In the genomic region with DNA sequence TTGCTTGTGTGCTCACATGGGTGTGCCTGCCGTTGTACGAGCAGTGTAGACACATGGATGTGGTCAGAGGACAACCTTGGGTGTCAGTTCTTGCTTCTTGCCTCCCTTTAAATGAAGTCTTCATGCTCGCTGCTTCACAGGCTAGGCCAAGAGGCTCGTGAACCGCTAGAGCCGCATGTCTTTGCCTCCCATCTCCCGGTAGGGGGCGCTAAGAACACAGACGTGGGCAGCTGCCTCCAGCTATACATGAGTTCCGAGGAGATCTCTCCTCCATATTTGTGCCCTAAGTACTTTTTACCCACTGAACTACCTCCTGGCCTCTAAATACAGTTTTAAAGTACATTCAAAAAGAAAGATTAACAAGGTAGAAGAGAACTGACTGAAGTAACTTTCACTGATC, we compare ENCODE assay signal across 8 mouse cellular contexts. TPM values are rescaled to one million over a fixed set of nuclear protein-coding genes. Genes with fewer than 3 reads are reported as not detected.
DNase-seq lines count a peak whose midpoint lies in the region; ATAC-seq and TF ChIP-seq lines count a peak whose summit lies in the region.

No protein-coding gene starts in this region.

- H3K79me3 ChIP-seq in C2C12 (ENCODE audit: low read depth), result no peaks in the 10 kb centered on the region

- ATAC-seq in kidney, embryonic 15.5 days (replicated peaks; ENCODE audit: low FRiP score), result peak; percentile 83
- 0 out of 2 replicates have a peak, but pooled peaks have one; percentile 44 for ATAC-seq in limb, embryonic 15.5 days (ENCODE audit: insufficient number of reproducible peaks, low FRiP score, low TSS enrichment, low read depth)
- ATAC-seq in neural tube, embryonic 11.5 days (ENCODE audit: insufficient read depth, low FRiP score, low TSS enrichment), result no peak
- ATAC-seq in stomach, postnatal 0 days (ENCODE audit: low FRiP score, low TSS enrichment), result peak; percentile 85

- peak overlapping the region; percentile 5; the same call in 1 of the 2 replicates for H3K4me2 ChIP-seq in kidney, embryonic 15.5 days
- H3K4me2 ChIP-seq in limb, embryonic 15.5 days, result no peak overlapping the region
- no peak overlapping the region for H3K4me2 ChIP-seq in neural tube, embryonic 11.5 days (ENCODE audit: low read depth)
- no peak overlapping the region for H3K4me2 ChIP-seq in stomach, postnatal 0 days (replicated peaks; ENCODE audit: low read depth)

- H3K27ac ChIP-seq in embryonic facial prominence, embryonic 10.5 days (replicated peaks), result no peak overlapping the region
- H3K27ac ChIP-seq in heart, adult 2 months, result no peak overlapping the region
- H3K27ac ChIP-seq in kidney, embryonic 15.5 days, result no peak overlapping the region
- no peak overlapping the region for H3K27ac ChIP-seq in limb, embryonic 15.5 days
- H3K27ac ChIP-seq in neural tube, embryonic 11.5 days (ENCODE audit: low read depth, low read length), result no peak overlapping the region
- no peak overlapping the region for H3K27ac ChIP-seq in stomach, postnatal 0 days (replicated peaks)

- no peak overlapping the region for H3K4me3 ChIP-seq in C2C12 (ENCODE audit: insufficient read depth, poor library complexity, severe bottlenecking)
- H3K4me3 ChIP-seq in embryonic facial prominence, embryonic 10.5 days, result no peak overlapping the region
- H3K4me3 ChIP-seq in heart, adult 2 months, result no peak overlapping the region
- H3K4me3 ChIP-seq in kidney, embryonic 15.5 days (replicated peaks), result no peak overlapping the region
- H3K4me3 ChIP-seq in limb, embryonic 15.5 days, result no peak overlapping the region
- no peak overlapping the region for H3K4me3 ChIP-seq in neural tube, embryonic 11.5 days (ENCODE audit: low read depth, low read length)
- H3K4me3 ChIP-seq in stomach, postnatal 0 days (ENCODE audit: low read depth, low read length), result no peak overlapping the region

- H3K9me3 ChIP-seq in embryonic facial prominence, embryonic 10.5 days, result no peaks in the 10 kb centered on the region
- no peaks in the 10 kb centered on the region for H3K9me3 ChIP-seq in kidney, embryonic 15.5 days (replicated peaks)
- H3K9me3 ChIP-seq in limb, embryonic 15.5 days, result no peaks in the 10 kb centered on the region
- no peaks in the 10 kb centered on the region for H3K9me3 ChIP-seq in neural tube, embryonic 11.5 days (ENCODE audit: control insufficient read depth, low read length)
- H3K9me3 ChIP-seq in stomach, postnatal 0 days (ENCODE audit: control insufficient read depth, low read length), result no peaks in the 10 kb centered on the region

- peak; percentile 75; the same call in 1 of the 2 replicates for TF ChIP-seq EP300 in heart, adult 2 months (IDR thresholded peaks at IDR 0.05; ENCODE audit: insufficient read depth, low read depth, low read length)
- no peak for TF ChIP-seq EP300 in stomach, postnatal 0 days (optimal IDR thresholded peaks at IDR 0.05)

- H3ac ChIP-seq in C2C12 (ENCODE audit: control insufficient read depth, insufficient read length, low read depth), result no peak overlapping the region

- intact Hi-C loops in heart, adult 2 months (cut with DNase I), result loop anchor here (1.0 to 10.0 kb wide), 2 partner anchors 236 to 644 kb away; no protein-coding TSS in a partner anchor

- peak; percentile 84 for DNase-seq in adrenal gland, postnatal 25 days
- peak; percentile 84 for DNase-seq in embryonic facial prominence, embryonic 10.5 days (ENCODE audit: low spot score)
- peak; percentile 73 to 74 for DNase-seq in heart, adult 2 months
- peak; percentile 83 for DNase-seq in neural tube, embryonic 11.5 days (ENCODE audit: low spot score)
- peak; percentile 85 for DNase-seq in stomach, postnatal 0 days (ENCODE audit: low spot score)

- 11% methylated on average over 10 of the region's 10 CpGs for WGBS in embryonic facial prominence, embryonic 10.5 days
- WGBS in heart, adult 2 months, result 10% methylated on average over 10 of the region's 10 CpGs
- 7% methylated on average over 10 of the region's 10 CpGs for WGBS in kidney, embryonic 15.5 days
- WGBS in limb, embryonic 15.5 days, result 10% methylated on average over 10 of the region's 10 CpGs
- 7% methylated on average over 10 of the region's 10 CpGs for WGBS in neural tube, embryonic 11.5 days
- 10% methylated on average over 10 of the region's 10 CpGs for WGBS in stomach, postnatal 0 days

- H3K27me3 ChIP-seq in C2C12 (ENCODE audit: control insufficient read depth, insufficient read depth, insufficient read length), result peaks cover 4% of the 10 kb centered on the region
- peaks cover 22% of the 10 kb centered on the region for H3K27me3 ChIP-seq in embryonic facial prominence, embryonic 10.5 days (replicated peaks; ENCODE audit: low read depth, poor library complexity, severe bottlenecking)
- no peaks in the 10 kb centered on the region for H3K27me3 ChIP-seq in heart, adult 2 months (ENCODE audit: control insufficient read depth, insufficient read depth, low read length)
- H3K27me3 ChIP-seq in kidney, embryonic 15.5 days, result peaks cover 8% of the 10 kb centered on the region; the same call in 1 of the 2 replicates
- no peaks in the 10 kb centered on the region for H3K27me3 ChIP-seq in limb, embryonic 15.5 days
- no peaks in the 10 kb centered on the region for H3K27me3 ChIP-seq in neural tube, embryonic 11.5 days (ENCODE audit: control insufficient read depth, insufficient read depth, low read length)
- H3K27me3 ChIP-seq in stomach, postnatal 0 days (ENCODE audit: control insufficient read depth, insufficient read depth, low read length), result no peaks in the 10 kb centered on the region

- H3K4me1 ChIP-seq in embryonic facial prominence, embryonic 10.5 days, result no peaks in the 10 kb centered on the region
- H3K4me1 ChIP-seq in heart, adult 2 months (ENCODE audit: control insufficient read depth, insufficient read depth, low read length), result peaks cover 1% of the 10 kb centered on the region
- 0 out of 2 replicates have a peak, but pooled peaks cover 3% of the 10 kb centered on the region for H3K4me1 ChIP-seq in kidney, embryonic 15.5 days
- H3K4me1 ChIP-seq in limb, embryonic 15.5 days, result no peaks in the 10 kb centered on the region
- H3K4me1 ChIP-seq in neural tube, embryonic 11.5 days (ENCODE audit: control insufficient read depth, insufficient read depth, low read length), result no peaks in the 10 kb centered on the region
- H3K4me1 ChIP-seq in stomach, postnatal 0 days (replicated peaks; ENCODE audit: control insufficient read depth, insufficient read depth), result no peaks in the 10 kb centered on the region

- TF ChIP-seq POLR2A in heart, adult 2 months (IDR thresholded peaks at IDR 0.05; ENCODE audit: insufficient read depth, low read depth, low read length), result no peak

- H3K36me3 ChIP-seq in C2C12 (ENCODE audit: control insufficient read depth, insufficient read depth), result no peaks in the 10 kb centered on the region
- H3K36me3 ChIP-seq in embryonic facial prominence, embryonic 10.5 days (replicated peaks), result no peaks in the 10 kb centered on the region
- no peaks in the 10 kb centered on the region for H3K36me3 ChIP-seq in heart, adult 2 months (ENCODE audit: control insufficient read depth, insufficient read depth, low read length)
- no peaks in the 10 kb centered on the region for H3K36me3 ChIP-seq in kidney, embryonic 15.5 days
- H3K36me3 ChIP-seq in limb, embryonic 15.5 days, result no peaks in the 10 kb centered on the region
- H3K36me3 ChIP-seq in neural tube, embryonic 11.5 days (ENCODE audit: control insufficient read depth, insufficient read depth, low read length), result no peaks in the 10 kb centered on the region
- no peaks in the 10 kb centered on the region for H3K36me3 ChIP-seq in stomach, postnatal 0 days (ENCODE audit: control insufficient read depth, insufficient read depth, low read length)

- TF ChIP-seq CTCF in C2C12 (IDR thresholded peaks at IDR 0.05; ENCODE audit: control insufficient read depth, insufficient read depth, insufficient read length), result peak; percentile 85
- no peak; the same call in 1 of the 2 replicates for TF ChIP-seq CTCF in heart, adult 2 months (IDR thresholded peaks at IDR 0.05)
- peak; percentile 95 for TF ChIP-seq CTCF in stomach, postnatal 0 days (IDR thresholded peaks at IDR 0.05; ENCODE audit: low read depth)

- H3K79me2 ChIP-seq in C2C12 (ENCODE audit: control insufficient read depth, insufficient read depth), result no peaks in the 10 kb centered on the region
- no peaks in the 10 kb centered on the region for H3K79me2 ChIP-seq in heart, adult 2 months (replicated peaks; ENCODE audit: control insufficient read depth, insufficient read depth, low read length)

- no peak overlapping the region for H3K9ac ChIP-seq in heart, adult 2 months (ENCODE audit: low read depth, low read length)
- H3K9ac ChIP-seq in kidney, embryonic 15.5 days, result no peak overlapping the region
- H3K9ac ChIP-seq in limb, embryonic 15.5 days, result no peak overlapping the region
- H3K9ac ChIP-seq in neural tube, embryonic 11.5 days (ENCODE audit: low read length), result no peak overlapping the region
- no peak overlapping the region for H3K9ac ChIP-seq in stomach, postnatal 0 days (ENCODE audit: low read length)

TF ChIP-seq in C2C12, 6 proteins besides CTCF, POLR2A, EP300 and RAD21:
- TF ChIP-seq USF1 (IDR thresholded peaks at IDR 0.05; ENCODE audit: low read depth), result no peak

RNA-seq across cellular contexts. Expression of gene Helt, which starts 16.7 kb away (rescaled TPM):
- polyA plus RNA-seq in C2C12 (2012; fragmentation: generic; extraction: Trizol), result not detected
- not detected in 2 replicates for total RNA-seq in adrenal gland, postnatal 25 days (2021)
- polyA plus RNA-seq in embryonic facial prominence, embryonic 10.5 days (2016; fragmentation: Nextera tagmentation; extraction: Ambion mirVana), result 0.36 and 0.64 TPM in 2 replicates
- 1 to 10 TPM; 1.5 to 2.8 TPM for total RNA-seq in heart, adult 2 months (2021)
- 1.3 TPM in 2 replicates for polyA plus RNA-seq in heart, adult 2 months (2012; rRNA removed)
- not detected in 2 replicates for polyA plus RNA-seq in kidney, embryonic 15.5 days (2015; fragmentation: Nextera tagmentation; extraction: Ambion mirVana)
- not detected in 2 replicates for polyA plus RNA-seq in limb, embryonic 15.5 days (2015; fragmentation: Nextera tagmentation; extraction: Ambion mirVana)
- polyA plus RNA-seq in neural tube, embryonic 11.5 days (2014; fragmentation: Nextera tagmentation; extraction: Ambion mirVana), result 0.60 TPM in 1 of 2 replicates, not detected in the other
- not detected in 2 replicates for polyA plus RNA-seq in stomach, postnatal 0 days (2015; fragmentation: Nextera tagmentation; extraction: Ambion mirVana)
